Comparison of ENCODE assay signal across 16 mouse cellular contexts in the genomic region with DNA sequence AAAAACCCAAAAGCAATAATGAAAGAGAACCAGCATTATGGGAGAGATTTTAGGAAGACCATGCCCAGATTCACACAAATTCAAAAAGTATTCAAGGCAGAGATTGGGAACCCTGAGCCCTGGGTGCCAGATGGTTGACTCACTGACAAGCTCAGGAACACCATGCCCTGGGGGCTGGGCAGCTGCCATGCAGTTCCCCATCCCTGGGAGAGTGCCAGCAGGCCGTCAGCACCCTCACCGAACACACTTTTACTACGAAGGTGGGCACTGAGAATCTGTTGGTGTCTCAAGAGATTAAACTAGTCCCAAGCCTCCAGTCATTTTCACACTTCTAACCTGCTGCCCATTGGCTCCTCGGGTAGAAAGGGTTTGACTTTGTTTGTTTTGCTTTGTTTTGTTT.
A peak's percentile ranks its signal among the peaks of the same experiment; 100 is the strongest.
DNase-seq lines count a peak whose midpoint lies in the region; ATAC-seq and TF ChIP-seq lines count a peak whose summit lies in the region.
"Had no signal": no experiment of that assay in that cellular context is flagged by ENCODE, and none has a peak within 500 bp of the region (broad histone marks: within the 10 kb centered on the region; RNA-seq: fewer than 3 reads in every experiment).

No protein-coding gene starts in this region.

- intact Hi-C loops in heart, adult 2 months (cut with DNase I), result no loop called here

- no peaks in the 10 kb centered on the region for H3K36me3 ChIP-seq in heart, adult 2 months (ENCODE audit: control insufficient read depth, insufficient read depth, low read length)
- no peaks in the 10 kb centered on the region for H3K36me3 ChIP-seq in heart, embryonic 11.5 days (ENCODE audit: control insufficient read depth, insufficient read depth, low read length)
- H3K36me3 ChIP-seq in heart, embryonic 16.5 days (ENCODE audit: control insufficient read depth, insufficient read depth), result no peaks in the 10 kb centered on the region
- H3K36me3 ChIP-seq: liver, embryonic 12.5 days had no signal

- no peak overlapping the region for H3K9ac ChIP-seq in heart, adult 2 months (ENCODE audit: low read depth, low read length)
- H3K9ac ChIP-seq in heart, embryonic 11.5 days (ENCODE audit: low read depth, low read length), result no peak overlapping the region
- no peak overlapping the region for H3K9ac ChIP-seq in heart, embryonic 16.5 days (ENCODE audit: low read length)
- H3K9ac ChIP-seq: hindbrain, embryonic 14.5 days; liver, embryonic 12.5 days had no signal

- no peak overlapping the region for H3K27ac ChIP-seq in heart, adult 2 months
- no peak overlapping the region for H3K27ac ChIP-seq in heart, embryonic 11.5 days (ENCODE audit: low read depth, low read length)
- peak overlapping the region; percentile 65 for H3K27ac ChIP-seq in heart, embryonic 16.5 days (ENCODE audit: low read length)
- H3K27ac ChIP-seq: hindbrain, embryonic 14.5 days; liver, embryonic 12.5 days had no signal

- no peak overlapping the region for H3K4me3 ChIP-seq in heart, adult 2 months
- H3K4me3 ChIP-seq in heart, embryonic 11.5 days (ENCODE audit: low read depth, low read length), result no peak overlapping the region
- H3K4me3 ChIP-seq in heart, embryonic 16.5 days (ENCODE audit: low read length), result no peak overlapping the region
- H3K4me3 ChIP-seq: liver, embryonic 12.5 days had no signal

- no peaks in the 10 kb centered on the region for H3K79me2 ChIP-seq in heart, adult 2 months (replicated peaks; ENCODE audit: control insufficient read depth, insufficient read depth, low read length)

- H3K9me3 ChIP-seq in heart, embryonic 11.5 days (replicated peaks; ENCODE audit: control insufficient read depth, low read length), result no peaks in the 10 kb centered on the region
- H3K9me3 ChIP-seq in heart, embryonic 16.5 days (replicated peaks; ENCODE audit: control insufficient read depth, low read length), result no peaks in the 10 kb centered on the region
- H3K9me3 ChIP-seq: liver, embryonic 12.5 days had no signal

- no peak overlapping the region for H3K4me2 ChIP-seq in heart, embryonic 11.5 days
- no peak overlapping the region for H3K4me2 ChIP-seq in heart, embryonic 16.5 days (ENCODE audit: low read depth, low read length)
- H3K4me2 ChIP-seq: hindbrain, embryonic 14.5 days; liver, embryonic 12.5 days; midbrain, embryonic 11.5 days had no signal

- no peak for TF ChIP-seq CTCF in heart, adult 2 months (IDR thresholded peaks at IDR 0.05)

- peak; percentile 10 for DNase-seq in adrenal gland, adult 2 months
- no peak for DNase-seq in adrenal gland, adult 8-10 months
- peak; percentile 37 to 38 for DNase-seq in heart, adult 2 months
- peak; percentile 20 for DNase-seq in NIH3T3 (ENCODE audit: low read depth)
- no peak for DNase-seq in kidney, postnatal 36 days
- DNase-seq in yolk sac, embryonic 10.5 days (ENCODE audit: low spot score), result no peak
- DNase-seq: gastrocnemius, postnatal 14 days; kidney, adult 8-10 months; lung, postnatal 14 days; thymus, adult 18-20 months had no signal

- WGBS in heart, adult 2 months, result 52% methylated on average over 4 of the region's 4 CpGs
- 43% methylated on average over 4 of the region's 4 CpGs for WGBS in heart, embryonic 11.5 days (ENCODE audit: insufficient replicate concordance)
- 37% methylated on average over 4 of the region's 4 CpGs for WGBS in heart, embryonic 16.5 days

- H3K27me3 ChIP-seq in heart, adult 2 months (ENCODE audit: control insufficient read depth, insufficient read depth, low read length), result no peaks in the 10 kb centered on the region
- H3K27me3 ChIP-seq in heart, embryonic 11.5 days (ENCODE audit: control insufficient read depth, insufficient read depth, low read length), result no peaks in the 10 kb centered on the region
- no peaks in the 10 kb centered on the region for H3K27me3 ChIP-seq in heart, embryonic 16.5 days (ENCODE audit: control insufficient read depth, insufficient read depth, low read length)
- H3K27me3 ChIP-seq: liver, embryonic 12.5 days had no signal

- no peaks in the 10 kb centered on the region for H3K4me1 ChIP-seq in heart, adult 2 months (ENCODE audit: control insufficient read depth, insufficient read depth, low read length)
- H3K4me1 ChIP-seq in heart, embryonic 11.5 days (ENCODE audit: control insufficient read depth, insufficient read depth, low read length), result peaks cover 22% of the 10 kb centered on the region
- peaks cover 17% of the 10 kb centered on the region for H3K4me1 ChIP-seq in heart, embryonic 16.5 days (ENCODE audit: control insufficient read depth, insufficient read depth, low read length)

- ATAC-seq in heart, embryonic 11.5 days (replicated peaks; ENCODE audit: insufficient number of reproducible peaks, low FRiP score, low TSS enrichment), result no peak
- peak; percentile 87 for ATAC-seq in heart, embryonic 16.5 days (replicated peaks; ENCODE audit: extremely low read depth, insufficient read depth, low FRiP score)
- ATAC-seq: activated CD4-positive, CD25-positive, alpha-beta regulatory T cell, adult 4 months; liver, embryonic 12.5 days had no signal

- TF ChIP-seq EP300 in heart, adult 2 months (IDR thresholded peaks at IDR 0.05; ENCODE audit: insufficient read depth, low read depth, low read length), result no peak

- no peak for TF ChIP-seq POLR2A in heart, adult 2 months (IDR thresholded peaks at IDR 0.05; ENCODE audit: insufficient read depth, low read depth, low read length)

Comparison
In these comparisons a context has a peak if more than half of its experiments do, and no peak if none do; other contexts are left out.
1. DNase-seq: peak in adrenal gland, adult 2 months (single experiment), heart, adult 2 months (2 of 2) and NIH3T3 (single experiment); none in adrenal gland, adult 8-10 months (single experiment), kidney, postnatal 36 days (0 of 2) and yolk sac, embryonic 10.5 days (single experiment).